In the genomic region with DNA sequence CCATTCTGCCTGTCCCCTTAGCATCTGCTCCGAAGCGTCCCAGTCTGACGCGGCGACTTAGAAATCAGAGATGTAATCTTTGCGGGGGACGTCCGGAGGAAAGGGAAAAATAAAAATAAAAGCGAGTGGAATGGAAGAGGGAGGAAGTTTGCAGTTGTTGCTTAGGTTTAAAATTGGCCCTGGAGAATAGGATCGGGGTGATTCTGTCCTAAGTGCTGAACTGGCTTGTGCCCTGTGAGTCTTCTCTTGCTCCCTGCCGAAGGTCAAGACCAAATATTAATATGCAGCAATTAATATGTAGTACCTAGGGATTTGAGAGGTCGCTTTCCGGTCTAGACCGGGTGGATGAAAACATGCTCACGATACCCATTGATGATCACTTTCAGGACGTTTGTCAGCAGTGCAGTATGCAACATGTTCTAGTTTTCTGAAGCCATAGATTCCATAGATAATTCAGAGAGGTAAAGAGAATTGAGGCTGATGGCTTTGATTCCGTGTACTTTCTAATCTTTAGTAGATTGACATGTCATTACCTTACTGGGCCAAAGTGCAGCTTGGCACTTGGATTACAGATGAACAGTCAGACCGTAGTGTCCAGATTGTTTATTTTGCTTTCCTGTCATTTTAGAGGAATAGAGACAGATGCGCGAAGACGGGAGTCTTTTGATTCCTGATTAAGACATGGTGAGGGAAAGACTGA, we compare ENCODE assay signal across 8 mouse cellular contexts. TPM values are rescaled to one million over a fixed set of nuclear protein-coding genes. Genes with fewer than 3 reads are reported as not detected.
DNase-seq lines count a peak whose midpoint lies in the region; ATAC-seq and TF ChIP-seq lines count a peak whose summit lies in the region.

No protein-coding gene starts in this region.

- peak; percentile 3 for ATAC-seq in intestine, embryonic 16.5 days

- peak overlapping the region; percentile 82 for H3ac ChIP-seq in myocyte (ENCODE audit: control insufficient read depth, insufficient read length)

- DNase-seq in cerebellum, adult 2 months, result no peak
- DNase-seq in cerebellum, postnatal 25 days, result no peak
- DNase-seq in testis, postnatal 14 days (ENCODE audit: low spot score), result no peak
- no peak for DNase-seq in left cerebral cortex, postnatal 25 days (ENCODE audit: low spot score in 2 of 2)
- no peak for DNase-seq in T-cell, adult 2 months (ENCODE audit: low spot score)

- intact Hi-C loops in left cerebral cortex, postnatal 25 days (cut with DNase I), result loop anchor here (5.0 to 10.0 kb wide), 2 partner anchors 104 to 773 kb away; a partner anchor contains a TSS

- H3K79me2 ChIP-seq in myocyte (ENCODE audit: control insufficient read depth, insufficient read depth), result peaks cover 40% of the 10 kb centered on the region

- 1% methylated on average over 21 of the region's 21 CpGs for WGBS in cerebellum, adult 2 months
- WGBS in intestine, embryonic 16.5 days, result 3% methylated on average over 21 of the region's 21 CpGs

- H3K9me3 ChIP-seq in intestine, embryonic 16.5 days (ENCODE audit: control insufficient read depth, low read length), result no peaks in the 10 kb centered on the region

- peak overlapping the region; percentile 81; the same call in 1 of the 2 replicates for H3K27ac ChIP-seq in cerebellum, adult 2 months (ENCODE audit: insufficient read depth, low read length)
- H3K27ac ChIP-seq in testis, adult 2 months (ENCODE audit: control insufficient read depth, insufficient read depth, low read depth, low read length), result peak overlapping the region; percentile 90
- H3K27ac ChIP-seq in intestine, embryonic 16.5 days (ENCODE audit: low read length), result peak overlapping the region; percentile 84

- TF ChIP-seq POLR2A in cerebellum, adult 2 months (IDR thresholded peaks at IDR 0.05; ENCODE audit: borderline replicate concordance, insufficient read depth, low read length), result no peak
- no peak for TF ChIP-seq POLR2A in testis, adult 2 months (IDR thresholded peaks at IDR 0.05; ENCODE audit: control insufficient read depth, low read depth, low read length)
- no peak for TF ChIP-seq POLR2A in myocyte (IDR thresholded peaks at IDR 0.05; ENCODE audit: insufficient read length, low read depth)

- no peaks in the 10 kb centered on the region for H3K36me3 ChIP-seq in testis, adult 2 months (ENCODE audit: control insufficient read depth, insufficient read depth, low read length)
- no peaks in the 10 kb centered on the region for H3K36me3 ChIP-seq in intestine, embryonic 16.5 days (ENCODE audit: control insufficient read depth, insufficient read depth, low read length)
- H3K36me3 ChIP-seq in myocyte (ENCODE audit: control insufficient read depth, insufficient read depth), result no peaks in the 10 kb centered on the region

- H3K9ac ChIP-seq in intestine, embryonic 16.5 days (ENCODE audit: low read depth, low read length), result peak overlapping the region; percentile 86

- H3K4me1 ChIP-seq in cerebellum, adult 2 months (ENCODE audit: control insufficient read depth, insufficient read depth, low read length), result peaks cover 8% of the 10 kb centered on the region
- H3K4me1 ChIP-seq in testis, adult 2 months (ENCODE audit: control insufficient read depth, insufficient read depth, low read length), result peaks cover 5% of the 10 kb centered on the region
- peaks cover 13% of the 10 kb centered on the region for H3K4me1 ChIP-seq in intestine, embryonic 16.5 days (ENCODE audit: control insufficient read depth, insufficient read depth, low read length)

- no peak for TF ChIP-seq CTCF in cerebellum, adult 2 months (IDR thresholded peaks at IDR 0.05; ENCODE audit: borderline replicate concordance, insufficient read depth, low read depth, low read length)
- no peak for TF ChIP-seq CTCF in testis, adult 2 months (IDR thresholded peaks at IDR 0.05; ENCODE audit: control insufficient read depth, insufficient read depth, insufficient replicate concordance, low read depth, low read length)

- H3K27me3 ChIP-seq in cerebellum, adult 2 months (ENCODE audit: control insufficient read depth, insufficient read depth, low read length), result no peaks in the 10 kb centered on the region
- no peaks in the 10 kb centered on the region for H3K27me3 ChIP-seq in testis, adult 2 months (ENCODE audit: control insufficient read depth, insufficient read depth, low read length)
- H3K27me3 ChIP-seq in intestine, embryonic 16.5 days (replicated peaks; ENCODE audit: control insufficient read depth, insufficient read depth, low read length), result no peaks in the 10 kb centered on the region
- no peaks in the 10 kb centered on the region for H3K27me3 ChIP-seq in myocyte (ENCODE audit: control insufficient read depth, insufficient read depth, insufficient read length)

- H3K4me3 ChIP-seq in cerebellum, adult 2 months (replicated peaks; ENCODE audit: insufficient read depth, low read depth, low read length), result peak overlapping the region; percentile 91
- H3K4me3 ChIP-seq in testis, adult 2 months (ENCODE audit: control insufficient read depth, low read depth, low read length), result peak overlapping the region; percentile 93
- peak overlapping the region; percentile 76 for H3K4me3 ChIP-seq in intestine, embryonic 16.5 days (ENCODE audit: low read length)
- H3K4me3 ChIP-seq in myocyte, result peak overlapping the region; percentile 77

- peak overlapping the region; percentile 69 for H3K4me2 ChIP-seq in intestine, embryonic 16.5 days (ENCODE audit: low read depth, low read length)
- H3K4me2 ChIP-seq in myocyte (ENCODE audit: low read depth), result peak overlapping the region; percentile 81

TF ChIP-seq in myocyte, 11 proteins besides CTCF, POLR2A, EP300 and RAD21:
- no peak for TF ChIP-seq REST (IDR thresholded peaks at IDR 0.05; ENCODE audit: insufficient read depth, insufficient read length)

RNA-seq across cellular contexts. Expression of a gene that starts 0.7 kb away (rescaled TPM):
- 10.3 and 10.9 TPM in 2 replicates for polyA plus RNA-seq in cerebellum, adult 2 months (2012; rRNA removed)
- 3.1 and 3.3 TPM in 2 replicates for polyA plus RNA-seq in testis, adult 2 months (2012; rRNA removed)
- 23.7 and 24.7 TPM in 2 replicates for polyA plus RNA-seq in intestine, embryonic 16.5 days (2015; fragmentation: Nextera tagmentation; extraction: Ambion mirVana)
- 4.2 TPM for polyA plus RNA-seq in myocyte (2012; fragmentation: generic; extraction: Trizol)
- total RNA-seq in left cerebral cortex, postnatal 25 days (2021), result 10 to 100 TPM in 1 of 2 experiments, 1 to 10 TPM in 1; 9.4 to 10.6 TPM

RNA-seq across cellular contexts. Expression of a gene that starts 25.2 kb away (rescaled TPM):
- polyA plus RNA-seq in cerebellum, adult 2 months (2012; rRNA removed), result 2.6 and 3.4 TPM in 2 replicates
- 5.8 and 6.7 TPM in 2 replicates for polyA plus RNA-seq in testis, adult 2 months (2012; rRNA removed)
- 0.56 and 0.73 TPM in 2 replicates for polyA plus RNA-seq in intestine, embryonic 16.5 days (2015; fragmentation: Nextera tagmentation; extraction: Ambion mirVana)
- 0.04 TPM for polyA plus RNA-seq in myocyte (2012; fragmentation: generic; extraction: Trizol)
- 1 to 10 TPM; 1.4 to 1.6 TPM for total RNA-seq in left cerebral cortex, postnatal 25 days (2021)

RNA-seq across cellular contexts. Expression of a gene that starts 52.6 kb away (rescaled TPM):
- polyA plus RNA-seq in cerebellum, adult 2 months (2012; rRNA removed), result 4.8 and 5.2 TPM in 2 replicates
- polyA plus RNA-seq in testis, adult 2 months (2012; rRNA removed), result 4.5 and 7.7 TPM in 2 replicates
- 11.9 and 15.2 TPM in 2 replicates for polyA plus RNA-seq in intestine, embryonic 16.5 days (2015; fragmentation: Nextera tagmentation; extraction: Ambion mirVana)
- 3.5 TPM for polyA plus RNA-seq in myocyte (2012; fragmentation: generic; extraction: Trizol)
- total RNA-seq in left cerebral cortex, postnatal 25 days (2021), result 1 to 10 TPM; 3.6 to 4.0 TPM

RNA-seq across cellular contexts. Expression of a gene that starts 52.9 kb away (rescaled TPM):
- polyA plus RNA-seq in cerebellum, adult 2 months (2012; rRNA removed), result 20.8 and 21.6 TPM in 2 replicates
- 3.1 and 3.3 TPM in 2 replicates for polyA plus RNA-seq in testis, adult 2 months (2012; rRNA removed)
- 8.8 and 8.9 TPM in 2 replicates for polyA plus RNA-seq in intestine, embryonic 16.5 days (2015; fragmentation: Nextera tagmentation; extraction: Ambion mirVana)
- polyA plus RNA-seq in myocyte (2012; fragmentation: generic; extraction: Trizol), result 0.62 TPM
- 10 to 100 TPM; 22.7 to 24.6 TPM for total RNA-seq in left cerebral cortex, postnatal 25 days (2021)
